Mouse (Mus musculus) MEL (cell line): ENCODE measurements around the gene Nrn1. TPM values are rescaled to one million over a fixed set of nuclear protein-coding genes. Genes with fewer than 3 reads are reported as not detected.

Experiments used
- DNase-seq: peaks from one replicate; pipeline ENCODE4 v3.0.0; 2011; ENCODE audit warnings: low read depth, low spot score
- H3K27ac ChIP-seq: 2 replicates; pipeline ENCODE4 v1.5.1; 2012; ENCODE audit warnings: low read depth, mild to moderate bottlenecking, control low read depth, low read length, moderate library complexity; ENCODE audit not compliant: control insufficient read depth
- H3K27me3 ChIP-seq, 2 experiments: fragments of 150-350 bp in 1 of 2; sonication (generic) in 1 of 2; 2 replicates each; pipeline ENCODE4 v1.6.1; 2012; ENCODE audit warnings: low read length in 2 of 2, mild to moderate bottlenecking in 2 of 2, improper control_type of control experiment in 1 of 2, moderate library complexity in 1 of 2; ENCODE audit not compliant: insufficient read depth in 2 of 2, control insufficient read depth in 1 of 2
- H3K36me3 ChIP-seq, 2 experiments: 2 replicates each; pipeline ENCODE4 v1.6.1; 2012 to 2014; ENCODE audit warnings: low read length in 2 of 2, improper control_type of control experiment in 1 of 2, inconsistent platforms in 1 of 2, mild to moderate bottlenecking in 1 of 2; ENCODE audit not compliant: insufficient read depth in 2 of 2, control insufficient read depth in 1 of 2
- H3K4me1 ChIP-seq, 2 experiments: fragments of 150-350 bp in 1 of 2; sonication (generic) in 1 of 2; 2 replicates each; pipeline ENCODE4 v1.6.1; 2012; ENCODE audit warnings: low read length in 2 of 2, improper control_type of control experiment in 1 of 2, mild to moderate bottlenecking in 1 of 2; ENCODE audit not compliant: insufficient read depth in 2 of 2, control insufficient read depth in 1 of 2
- H3K4me3 ChIP-seq, 2 experiments: fragments of 150-350 bp in 1 of 2; sonication (generic) in 1 of 2; 2 replicates each; pipeline ENCODE4 v1.5.1; 2012; ENCODE audit warnings: low read depth in 2 of 2, low read length in 2 of 2, mild to moderate bottlenecking in 2 of 2, moderate library complexity in 2 of 2, control low read depth in 1 of 2, improper control_type of control experiment in 1 of 2; ENCODE audit not compliant: control insufficient read depth in 1 of 2, insufficient read depth in 1 of 2
- H3K79me2 ChIP-seq: 2 replicates; pipeline ENCODE4 v1.6.1; 2012; ENCODE audit warnings: mild to moderate bottlenecking, low read length, moderate library complexity; ENCODE audit not compliant: control insufficient read depth, poor library complexity, insufficient read depth
- H3K9ac ChIP-seq: 2 replicates; pipeline ENCODE4 v1.6.1; 2012; ENCODE audit warnings: low read depth, mild to moderate bottlenecking, control low read depth, low read length, moderate library complexity; ENCODE audit not compliant: control insufficient read depth, poor library complexity, severe bottlenecking
- H3K9me3 ChIP-seq: fragments of 150-350 bp; sonication (generic); replicated peaks from 2 replicates; pipeline ENCODE4 v1.6.1; 2012; ENCODE audit warnings: mild to moderate bottlenecking, low read length, improper control_type of control experiment, moderate library complexity; ENCODE audit not compliant: insufficient read depth
- BHLHE40 ChIP-seq: IDR thresholded peaks from 2 replicates; pipeline ENCODE4 v1.6.1; 2012; ENCODE audit warnings: low read depth, mild to moderate bottlenecking, inconsistent platforms, low read length, improper control_type of control experiment, borderline replicate concordance
- CHD2 ChIP-seq: IDR thresholded peaks from 2 replicates; pipeline ENCODE4 v1.6.1; 2011; ENCODE audit warnings: low read length, improper control_type of control experiment
- CTCF ChIP-seq, 3 experiments: IDR thresholded peaks in 2 of 3; conservative IDR thresholded peaks in 1 of 3; 2 replicates each; pipeline ENCODE4 v1.5.1; 2011 to 2012; ENCODE audit warnings: low read length in 3 of 3, low read depth in 2 of 3, mild to moderate bottlenecking in 2 of 3, improper control_type of control experiment in 1 of 3, inconsistent platforms in 1 of 3, mixed read lengths in 1 of 3, moderate library complexity in 1 of 3; ENCODE audit not compliant: control insufficient read depth in 1 of 3, insufficient read depth in 1 of 3, poor library complexity in 1 of 3, severe bottlenecking in 1 of 3
- E2F4 ChIP-seq: IDR thresholded peaks from 2 replicates; pipeline ENCODE4 v1.6.1; 2011; ENCODE audit warnings: low read depth, low read length, improper control_type of control experiment, borderline replicate concordance
- EP300 ChIP-seq, 2 experiments: IDR thresholded peaks; 2 replicates each; pipeline ENCODE4 v1.6.1; 2011; ENCODE audit warnings: improper control_type of control experiment in 2 of 2, low read length in 2 of 2, low read depth in 1 of 2, mild to moderate bottlenecking in 1 of 2
- ETS1 ChIP-seq: IDR thresholded peaks from 2 replicates; pipeline ENCODE4 v1.6.1; 2012; ENCODE audit warnings: low read depth, mild to moderate bottlenecking, inconsistent platforms, low read length, improper control_type of control experiment, moderate library complexity
- GABPA ChIP-seq: IDR thresholded peaks from 2 replicates; pipeline ENCODE4 v1.6.1; 2012; ENCODE audit warnings: low read depth, mild to moderate bottlenecking, inconsistent platforms, low read length, improper control_type of control experiment, moderate library complexity
- GATA1 ChIP-seq: IDR thresholded peaks from 2 replicates; pipeline ENCODE4 v1.6.1; 2011; ENCODE audit warnings: low read depth, low read length, improper control_type of control experiment
- JUND ChIP-seq: IDR thresholded peaks from 2 replicates; pipeline ENCODE4 v1.6.1; 2011; ENCODE audit warnings: low read depth, mild to moderate bottlenecking, improper control_type of control experiment, low read length
- KAT2A ChIP-seq: conservative IDR thresholded peaks from 2 replicates; pipeline ENCODE4 v1.6.1; 2012; ENCODE audit warnings: low read depth, low read length, improper control_type of control experiment, inconsistent platforms
- MAFK ChIP-seq: IDR thresholded peaks from 2 replicates; pipeline ENCODE4 v1.6.1; 2011; ENCODE audit warnings: low read depth, mild to moderate bottlenecking, low read length, improper control_type of control experiment, borderline replicate concordance
- MAX ChIP-seq: IDR thresholded peaks from 2 replicates; pipeline ENCODE4 v1.6.1; 2011; ENCODE audit warnings: low read length, improper control_type of control experiment
- MAZ ChIP-seq: IDR thresholded peaks from 2 replicates; pipeline ENCODE4 v1.6.1; 2012; ENCODE audit warnings: low read depth, mild to moderate bottlenecking, inconsistent platforms, low read length, improper control_type of control experiment
- MXI1 ChIP-seq: IDR thresholded peaks from 2 replicates; pipeline ENCODE4 v1.6.1; 2011; ENCODE audit warnings: mild to moderate bottlenecking, low read depth, low read length, improper control_type of control experiment
- MYB ChIP-seq: IDR thresholded peaks from 2 replicates; pipeline ENCODE4 v1.6.1; 2011; ENCODE audit warnings: mild to moderate bottlenecking, low read depth, low read length, improper control_type of control experiment
- MYC ChIP-seq: IDR thresholded peaks from 2 replicates; pipeline ENCODE4 v1.6.1; 2011; ENCODE audit warnings: low read depth, mild to moderate bottlenecking, low read length, improper control_type of control experiment, moderate library complexity
- POLR2A ChIP-seq, 2 experiments: IDR thresholded peaks; 2 replicates each; pipeline ENCODE4 v1.6.1; 2011 to 2012; ENCODE audit warnings: low read length in 2 of 2, mild to moderate bottlenecking in 2 of 2, control low read depth in 1 of 2, improper control_type of control experiment in 1 of 2, low read depth in 1 of 2, moderate library complexity in 1 of 2; ENCODE audit not compliant: control insufficient read depth in 1 of 2, insufficient read depth in 1 of 2, poor library complexity in 1 of 2
- POLR2AphosphoS2 ChIP-seq: IDR thresholded peaks from 2 replicates; pipeline ENCODE4 v1.6.1; 2011; ENCODE audit warnings: low read length, improper control_type of control experiment
- POLR2AphosphoS5 ChIP-seq: IDR thresholded peaks from 2 replicates; pipeline ENCODE4 v1.6.1; 2012; ENCODE audit warnings: low read depth, borderline replicate concordance, mild to moderate bottlenecking, inconsistent platforms, low read length, moderate library complexity, mixed read lengths
- RAD21 ChIP-seq: IDR thresholded peaks from 2 replicates; pipeline ENCODE4 v1.6.1; 2011; ENCODE audit warnings: mild to moderate bottlenecking, low read depth, low read length, improper control_type of control experiment
- SIN3A ChIP-seq: IDR thresholded peaks from 2 replicates; pipeline ENCODE4 v1.6.1; 2012; ENCODE audit warnings: low read length, improper control_type of control experiment, inconsistent platforms
- SMC3 ChIP-seq: IDR thresholded peaks from 2 replicates; pipeline ENCODE4 v1.6.1; 2011; ENCODE audit warnings: low read depth, low read length, improper control_type of control experiment
- TAL1 ChIP-seq: IDR thresholded peaks from 2 replicates; pipeline ENCODE4 v1.6.1; 2012; ENCODE audit warnings: mild to moderate bottlenecking, inconsistent platforms, low read length, moderate library complexity, mixed read lengths
- TBP ChIP-seq: IDR thresholded peaks from 2 replicates; pipeline ENCODE4 v1.8.0; 2011; ENCODE audit warnings: low read depth, low read length, improper control_type of control experiment
- UBTF ChIP-seq: IDR thresholded peaks from 2 replicates; pipeline ENCODE4 v1.6.1; 2012; ENCODE audit warnings: low read depth, mild to moderate bottlenecking, inconsistent platforms, low read length, improper control_type of control experiment, moderate library complexity, borderline replicate concordance; ENCODE audit not compliant: insufficient read depth
- USF1 ChIP-seq: IDR thresholded peaks from 2 replicates; pipeline ENCODE4 v1.6.1; 2014; ENCODE audit warnings: low read depth, mild to moderate bottlenecking, inconsistent platforms, low read length, improper control_type of control experiment, moderate library complexity
- USF2 ChIP-seq, 2 experiments: IDR thresholded peaks; 2 replicates each; pipeline ENCODE4 v1.6.1; 2011 to 2012; ENCODE audit warnings: improper control_type of control experiment in 2 of 2, low read length in 2 of 2, borderline replicate concordance in 1 of 2, inconsistent platforms in 1 of 2, low read depth in 1 of 2, mild to moderate bottlenecking in 1 of 2; ENCODE audit not compliant: insufficient read depth in 1 of 2
- ZC3H11A ChIP-seq: IDR thresholded peaks from 2 replicates; pipeline ENCODE4 v1.6.1; 2012; ENCODE audit warnings: low read depth, mild to moderate bottlenecking, inconsistent platforms, low read length, improper control_type of control experiment
- ZNF384 ChIP-seq: IDR thresholded peaks from 2 replicates; pipeline ENCODE4 v1.6.1; 2012; ENCODE audit warnings: low read depth, mild to moderate bottlenecking, inconsistent platforms, low read length, improper control_type of control experiment
- polyA plus RNA-seq, 2 experiments: library from polyadenylated mRNA; stranded (reverse) in 1 of 2; unstranded in 1 of 2; fragments of >175 nt in 1 of 2; fragments of >200 nt in 1 of 2; gene quantifications; 2 replicates each; pipeline versions ENCODE4 v1.2.1 to v1.2.4; 2012; ENCODE audit warnings: low replicate concordance in 2 of 2, low read depth in 1 of 2; ENCODE audit not compliant: insufficient read length in 2 of 2, insufficient read depth in 1 of 2, missing spikeins in 1 of 2
- total RNA-seq: library from RNA; depleted of rRNA; stranded (reverse); fragments of 300-350 nt; gene quantifications from 2 replicates; pipeline ENCODE4 v1.2.3, GENCODE M21; 2012; rRNA removed

Nrn1 gene
- total RNA-seq (not detected in 2 replicates), polyA plus RNA-seq (not detected)

DNA sequence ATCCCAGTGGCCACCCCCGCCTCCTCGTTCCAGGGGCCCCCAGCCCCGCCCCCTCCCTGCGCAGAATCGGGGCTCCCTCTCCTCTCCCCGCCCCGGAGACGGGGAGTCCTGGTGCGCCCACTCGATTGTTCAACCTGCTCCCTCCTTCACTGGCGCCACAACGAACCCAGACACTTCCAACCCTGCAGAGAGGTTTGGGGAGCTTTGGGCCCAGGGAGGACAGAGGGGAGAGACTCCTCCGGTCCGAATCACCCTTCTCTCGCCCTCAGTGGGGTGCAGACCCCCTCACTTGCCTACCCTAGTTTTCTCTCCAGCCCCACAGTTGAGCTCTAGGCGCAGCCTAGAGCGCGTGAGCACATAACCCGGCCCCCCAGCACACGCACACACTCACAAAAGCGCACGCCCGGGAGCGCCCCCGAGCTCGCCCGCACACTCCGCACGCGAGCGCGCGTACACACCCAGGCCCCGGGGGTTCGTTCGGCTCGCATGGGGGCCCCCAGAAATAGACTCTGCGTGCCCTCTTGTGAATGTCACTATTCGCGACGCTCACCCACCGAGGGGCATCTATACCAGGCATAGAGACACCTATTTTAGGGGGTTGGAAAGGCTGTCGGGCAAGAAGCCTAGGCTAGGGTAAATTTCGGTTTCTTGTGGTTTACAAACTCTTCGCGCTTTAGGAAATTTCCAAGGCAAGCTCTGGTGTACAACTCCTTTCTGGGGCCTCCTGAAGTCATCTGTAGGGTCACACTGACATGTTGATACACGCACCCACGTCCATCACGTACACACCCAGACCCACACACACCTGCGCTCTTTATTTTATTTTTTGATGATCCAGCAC lies at the start of gene Nrn1:
Gene Nrn1, minus strand, starts transcription at position 401 of the 841 bp plus-strand sequence.
- Histone ChIP-seq H3K4me3 (no peak within 1 kb of the TSS), H3K27me3 (no peaks in the 10 kb centered on the region), H3K9me3 (no peaks in the 10 kb centered on the region), H3K27ac (no peak within 1 kb of the TSS), H3K9ac (no peak within 1 kb of the TSS), H3K4me1 (no peaks in the 10 kb centered on the region), H3K36me3 (no peaks in the 10 kb centered on the region), H3K79me2 (no peaks in the 10 kb centered on the region)
- TF ChIP-seq SIN3A (no peak), POLR2A (IDR thresholded peaks at IDR 0.05; ENCODE audit: control insufficient read depth in 1 of 2, insufficient read depth in 1 of 2, low read depth in 1 of 2, low read length in 2 of 2, poor library complexity in 1 of 2) (no peak), EP300 (IDR thresholded peaks at IDR 0.05; ENCODE audit: low read depth in 1 of 2, low read length in 2 of 2) (no peak), TBP (no peak), BHLHE40 (no peak), POLR2AphosphoS2 (no peak), GABPA (no peak), E2F4 (no peak), USF2 (IDR thresholded peaks at IDR 0.05; ENCODE audit: borderline replicate concordance in 1 of 2, insufficient read depth in 1 of 2, low read depth in 1 of 2, low read length in 2 of 2) (no peak), RAD21 (no peak), CTCF (IDR thresholded peaks at IDR 0.05 in 2 of 3, conservative IDR thresholded peaks at IDR 0.05 in 1 of 3; ENCODE audit: control insufficient read depth in 1 of 3, insufficient read depth in 1 of 3, low read depth in 2 of 3, low read length in 3 of 3, poor library complexity in 1 of 3, severe bottlenecking in 1 of 3) (no peak), MYC (no peak), JUND (no peak), UBTF (no peak), ZC3H11A (no peak), MXI1 (no peak), CHD2 (no peak), USF1 (no peak), TAL1 (no peak)
- no peak for DNase-seq

- no peaks in the 10 kb centered on the region for H3K36me3 ChIP-seq
- DNase-seq: no peak
- H3K27ac ChIP-seq: no peak overlapping the region
- TF ChIP-seq USF2 (IDR thresholded peaks at IDR 0.05; ENCODE audit: borderline replicate concordance in 1 of 2, insufficient read depth in 1 of 2, low read depth in 1 of 2, low read length in 2 of 2) (no peak), TAL1 (no peak), TBP (no peak), POLR2A (IDR thresholded peaks at IDR 0.05; ENCODE audit: control insufficient read depth in 1 of 2, insufficient read depth in 1 of 2, low read depth in 1 of 2, low read length in 2 of 2, poor library complexity in 1 of 2) (no peak), ZC3H11A (no peak), KAT2A (no peak), MAZ (no peak), JUND (no peak), CHD2 (no peak), GABPA (no peak), POLR2AphosphoS5 (no peak), ETS1 (no peak), UBTF (no peak), GATA1 (no peak), POLR2AphosphoS2 (no peak), MAFK (no peak), MAX (no peak), ZNF384 (no peak), MYB (no peak), SMC3 (no peak)
- no peaks in the 10 kb centered on the region for H3K79me2 ChIP-seq
- no peaks in the 10 kb centered on the region for H3K9me3 ChIP-seq
- H3K4me1 ChIP-seq: no peaks in the 10 kb centered on the region
- H3K27me3 ChIP-seq: no peaks in the 10 kb centered on the region
- no peak overlapping the region for H3K4me3 ChIP-seq
- no peak overlapping the region for H3K9ac ChIP-seq
Observed at GRCm38 (mm10) chr13:36779626-36780025, 44.7 kb upstream of the Nrn1 start.
